Mouse (Mus musculus) thymus, postnatal 0 days (tissue): Measurements from ENCODE around the gene Rab31. TPM values are rescaled to one million over a fixed set of nuclear protein-coding genes. Genes with fewer than 3 reads are reported as not detected.

Source experiments
- DNase-seq: peaks from one replicate; pipeline ENCODE4 v3.0.0-alpha.2; 2015; ENCODE audit warnings: low spot score
- polyA plus RNA-seq: library from polyadenylated mRNA; unstranded; fragments of >200 nt; fragmentation: Nextera tagmentation; extraction: Ambion mirVana; gene quantifications from 2 replicates; pipeline ENCODE4 v1.2.1, GENCODE M21; 2015

Gene Rab31
- polyA plus RNA-seq, 1 experiment from 2014 or later, result 5.7 TPM

GRCm38 (mm10) chr17:65741565-65741964 lies 31.0 kb downstream of the Rab31 start:
- DNase-seq, result no peak

DNA sequence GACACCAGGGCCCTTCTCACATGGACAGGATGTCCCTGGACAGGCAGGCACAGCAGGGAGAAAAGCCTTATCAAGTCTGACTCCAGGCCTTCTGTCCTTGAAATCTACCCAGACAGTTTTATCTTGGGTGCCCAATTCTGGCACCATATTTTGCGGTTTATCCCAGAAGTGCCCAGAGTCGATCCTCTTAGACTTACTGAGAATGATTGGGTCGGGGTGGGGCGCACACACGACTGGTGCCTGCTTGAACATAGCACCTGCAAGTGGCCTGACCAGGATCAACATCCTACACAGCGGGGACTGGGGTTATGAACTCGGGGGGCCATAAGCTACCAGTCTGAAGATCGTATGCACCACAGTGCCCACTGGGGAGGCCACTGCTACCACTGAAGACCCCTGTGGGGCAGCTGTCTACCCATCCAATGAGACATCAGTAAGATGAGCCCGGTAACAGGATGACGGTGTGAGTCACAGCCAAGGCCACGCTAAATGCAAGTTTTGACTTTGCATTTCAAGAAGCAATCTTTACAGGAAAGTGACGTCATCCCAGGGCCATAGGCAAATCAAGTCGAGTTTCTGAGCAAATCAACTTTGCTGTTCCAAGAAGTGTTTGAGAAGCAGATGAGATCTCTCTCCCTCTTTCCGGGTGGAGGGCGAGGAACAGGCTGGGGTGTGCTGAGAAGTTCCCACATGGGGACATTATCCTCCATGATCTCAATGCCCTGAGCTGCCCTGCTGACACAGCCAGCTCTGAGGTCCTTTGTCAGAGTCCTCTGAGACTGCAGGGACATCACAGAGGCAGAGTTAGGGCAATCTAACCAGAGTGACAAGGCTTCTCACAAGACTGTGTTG lies 32.5 kb downstream of the Rab31 start:
- no peak for DNase-seq

GRCm38 (mm10) chr17:65737622-65738021 lies 34.9 kb downstream of the Rab31 start:
- DNase-seq, result no peak

DNA sequence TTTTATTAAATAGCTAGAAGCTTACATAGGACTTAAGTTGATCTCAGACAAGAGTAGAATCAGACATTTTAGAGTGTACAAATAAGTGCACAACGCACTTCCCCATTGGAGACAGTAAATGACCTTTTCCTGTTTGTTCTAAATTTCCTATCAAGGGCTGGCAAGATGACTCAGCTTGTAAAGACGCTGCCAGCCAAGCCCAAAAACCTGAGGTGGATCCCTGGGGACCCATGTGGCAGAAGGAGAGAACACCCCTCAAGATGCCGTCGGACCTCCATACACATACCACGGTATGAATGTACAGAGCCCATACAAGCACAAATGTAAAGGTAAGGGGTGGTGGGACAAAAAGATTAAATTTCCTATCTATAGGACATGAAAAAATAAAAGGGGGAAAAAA lies 35.4 kb downstream of the Rab31 start:
- no peak for DNase-seq

DNA sequence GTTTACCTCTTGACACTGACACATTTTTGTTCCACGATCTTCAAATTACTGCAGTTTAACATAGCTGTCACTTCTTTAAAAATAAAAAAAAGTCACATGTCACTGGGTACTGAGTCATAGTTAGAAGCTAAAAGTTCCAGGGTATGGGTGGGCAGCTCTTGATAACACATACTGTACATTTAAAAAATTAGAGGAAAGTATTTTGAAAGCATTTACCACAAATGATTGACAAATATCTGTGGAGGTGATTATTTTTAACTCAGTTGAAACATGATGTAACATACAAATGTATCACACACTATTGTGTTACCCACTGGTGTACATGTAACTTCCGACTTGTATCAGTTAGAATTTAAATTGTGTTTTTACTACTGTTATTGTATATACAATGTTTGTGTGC lies 37.5 kb downstream of the Rab31 start:
- DNase-seq, result no peak

- no peak for DNase-seq
Observed at GRCm38 (mm10) chr17:65732666-65733065, 39.9 kb downstream of the Rab31 start.

DNA sequence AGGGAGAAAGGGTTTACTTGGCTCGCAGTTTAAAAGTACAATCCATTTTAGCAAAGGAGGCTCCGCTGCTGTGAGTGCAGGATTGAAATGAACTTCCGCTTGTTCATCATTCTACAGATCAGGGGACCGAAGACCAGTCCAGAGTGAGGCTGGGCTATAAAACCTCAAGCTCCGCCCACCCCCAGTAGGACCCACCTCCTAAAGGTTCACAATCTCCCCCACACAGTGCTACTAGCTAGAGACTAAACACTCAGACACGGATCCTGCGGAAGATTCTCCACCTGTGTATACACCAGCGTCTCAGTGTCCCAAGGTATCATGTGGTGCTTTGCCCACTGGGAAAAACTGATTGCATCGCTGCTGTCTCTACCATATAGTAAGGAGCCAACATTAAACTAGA lies 40.8 kb downstream of the Rab31 start:
- DNase-seq, result no peak

GRCm38 (mm10) chr17:65729945-65730741 lies 42.4 kb downstream of the Rab31 start:
- DNase-seq, result no peak

DNA sequence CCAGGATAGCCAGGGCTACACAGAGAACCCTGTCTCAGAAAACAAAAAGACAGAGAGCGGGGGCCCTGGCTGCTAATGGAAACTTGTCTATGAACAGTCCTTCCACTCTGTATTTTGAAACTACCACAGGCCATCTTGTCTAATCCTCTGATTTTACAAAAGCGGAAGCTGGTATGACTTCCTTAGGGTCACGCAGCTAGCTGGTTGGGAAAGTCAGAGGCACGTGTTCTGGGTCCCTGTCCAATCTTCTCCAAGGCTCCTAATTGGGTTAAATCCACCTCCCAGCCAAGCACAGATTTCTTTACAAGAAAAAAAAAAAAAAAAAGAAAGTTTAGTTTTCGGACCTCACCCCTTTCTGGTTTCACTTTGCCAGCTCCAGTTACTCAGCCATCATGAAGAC lies 45.8 kb downstream of the Rab31 start:
- DNase-seq, result no peak

DNA sequence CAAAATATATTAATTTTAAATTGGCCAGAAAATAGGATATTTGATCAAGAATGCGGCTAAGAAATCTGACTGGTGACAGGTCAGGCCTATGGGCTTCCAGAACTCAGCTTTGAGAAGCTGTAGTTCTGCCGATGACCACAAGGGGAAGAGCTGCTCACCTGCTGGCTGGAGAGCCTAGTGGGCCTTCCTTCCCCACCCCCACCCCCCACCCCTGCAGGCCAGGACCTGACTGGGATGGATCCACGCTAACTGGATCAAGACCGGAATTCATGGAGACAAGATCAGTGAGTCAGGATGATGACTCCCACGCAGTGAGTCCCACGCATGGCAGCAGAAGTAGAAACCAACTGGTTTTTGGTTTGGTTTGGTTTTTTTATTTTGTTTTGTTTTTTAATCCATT lies 46.3 kb downstream of the Rab31 start:
- peak; percentile 46 for DNase-seq

DNA sequence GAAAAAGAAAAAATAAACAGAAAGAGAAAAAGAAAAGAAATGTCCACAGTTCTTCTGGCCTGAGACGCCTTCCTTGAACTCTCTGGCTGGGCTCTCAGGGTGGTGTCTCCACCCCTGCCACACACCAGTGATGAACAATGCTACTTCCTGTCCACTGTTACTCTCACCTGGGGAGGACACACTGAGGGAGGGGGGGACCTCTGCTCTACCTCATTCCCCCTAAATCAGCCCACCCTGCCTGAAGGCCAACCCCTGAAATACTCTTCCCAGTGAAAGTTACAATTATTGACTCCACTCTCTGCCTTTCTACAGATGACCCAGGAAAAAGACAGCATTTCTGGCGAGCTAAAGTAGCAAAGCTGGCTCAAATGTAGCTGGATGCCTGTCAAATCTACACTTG lies 46.7 kb downstream of the Rab31 start:
- no peak for DNase-seq

DNA sequence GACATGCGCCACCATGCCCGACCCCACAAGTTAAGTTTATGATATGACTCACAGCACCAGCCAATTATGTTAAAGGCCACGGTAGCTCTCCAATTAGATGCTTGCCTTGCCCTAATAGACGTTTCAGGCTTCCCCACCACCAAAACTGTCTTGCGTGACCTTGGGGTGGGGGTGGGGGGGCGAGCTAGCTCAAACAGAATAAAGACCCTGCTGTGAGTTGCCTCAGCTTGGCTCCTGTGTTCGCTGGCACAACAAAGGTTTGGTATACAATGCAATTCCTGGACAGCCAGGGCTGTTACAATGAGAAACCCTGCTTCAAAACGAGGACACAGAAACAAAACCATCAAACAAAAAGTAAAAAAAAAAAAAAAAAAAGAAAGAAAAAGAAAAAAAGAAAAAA lies 47.2 kb downstream of the Rab31 start:
- no peak for DNase-seq

- DNase-seq, result peak; percentile 67
Observed at GRCm38 (mm10) chr17:65724254-65724653, 48.3 kb downstream of the Rab31 start.

DNA sequence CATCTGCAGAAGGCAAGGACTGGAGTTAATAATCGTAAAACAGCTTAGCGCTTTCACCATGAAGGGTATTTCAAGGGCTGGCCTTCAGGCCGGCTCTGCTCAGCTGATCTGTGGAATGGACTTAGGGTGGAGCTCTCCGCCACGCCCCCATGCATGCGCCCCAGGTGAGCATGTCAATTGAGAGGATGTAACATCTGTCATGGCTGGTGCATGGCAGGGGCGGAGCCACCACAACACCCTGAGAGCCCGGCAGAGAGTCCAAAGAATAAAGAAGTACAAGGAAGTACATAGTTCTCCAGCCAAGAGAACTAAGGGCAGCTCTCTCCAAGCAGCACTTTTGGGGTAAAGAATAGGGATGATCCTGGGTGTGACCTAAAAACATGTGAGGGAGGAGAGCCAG lies 48.9 kb downstream of the Rab31 start:
- DNase-seq, result no peak

GRCm38 (mm10) chr17:65721330-65721729 lies 51.2 kb downstream of the Rab31 start:
- DNase-seq, result no peak

DNA sequence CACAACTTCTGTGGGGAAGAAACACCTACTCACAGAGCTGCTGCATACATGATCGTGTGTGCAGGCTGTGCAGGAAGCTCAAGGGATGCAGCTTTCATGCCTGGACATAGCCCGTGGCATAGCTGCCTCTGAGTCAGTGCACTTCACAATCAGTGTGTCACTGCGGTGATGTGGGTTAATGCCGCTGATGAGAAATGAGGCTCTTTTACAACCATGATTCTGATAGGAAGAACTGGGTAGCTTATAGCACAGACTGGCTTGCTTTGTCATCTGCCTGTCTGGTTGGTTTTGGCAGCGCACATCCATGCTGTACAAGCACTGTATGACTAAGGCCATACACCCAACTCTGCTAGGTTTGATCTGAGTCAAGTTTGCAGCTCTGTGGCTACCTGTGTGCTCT lies 52.7 kb downstream of the Rab31 start:
- no peak for DNase-seq

DNA sequence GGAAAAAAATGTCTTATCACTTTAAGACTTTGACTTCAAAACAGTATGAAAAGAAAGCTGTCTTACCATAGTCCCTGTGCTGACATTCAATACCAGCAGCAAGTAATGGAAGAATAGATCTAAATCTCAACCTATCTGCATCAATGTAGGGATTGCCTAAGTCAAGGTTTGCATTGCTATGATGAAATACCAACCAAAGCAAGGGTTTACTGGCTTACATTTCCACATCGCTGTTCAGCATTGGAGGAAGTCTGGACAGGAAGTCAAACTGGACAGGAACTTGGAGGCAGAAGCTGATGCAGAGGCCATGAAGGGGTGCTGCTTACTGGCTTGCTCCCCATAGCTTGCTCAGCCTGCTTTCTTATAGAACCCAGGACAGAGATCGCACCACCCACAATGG lies 54.0 kb downstream of the Rab31 start:
- no peak for DNase-seq

- no peak for DNase-seq
Observed at GRCm38 (mm10) chr17:65717658-65718199, 54.8 kb downstream of the Rab31 start.

GRCm38 (mm10) chr17:65714060-65714459 lies 58.5 kb downstream of the Rab31 start:
- DNase-seq, result no peak

DNA sequence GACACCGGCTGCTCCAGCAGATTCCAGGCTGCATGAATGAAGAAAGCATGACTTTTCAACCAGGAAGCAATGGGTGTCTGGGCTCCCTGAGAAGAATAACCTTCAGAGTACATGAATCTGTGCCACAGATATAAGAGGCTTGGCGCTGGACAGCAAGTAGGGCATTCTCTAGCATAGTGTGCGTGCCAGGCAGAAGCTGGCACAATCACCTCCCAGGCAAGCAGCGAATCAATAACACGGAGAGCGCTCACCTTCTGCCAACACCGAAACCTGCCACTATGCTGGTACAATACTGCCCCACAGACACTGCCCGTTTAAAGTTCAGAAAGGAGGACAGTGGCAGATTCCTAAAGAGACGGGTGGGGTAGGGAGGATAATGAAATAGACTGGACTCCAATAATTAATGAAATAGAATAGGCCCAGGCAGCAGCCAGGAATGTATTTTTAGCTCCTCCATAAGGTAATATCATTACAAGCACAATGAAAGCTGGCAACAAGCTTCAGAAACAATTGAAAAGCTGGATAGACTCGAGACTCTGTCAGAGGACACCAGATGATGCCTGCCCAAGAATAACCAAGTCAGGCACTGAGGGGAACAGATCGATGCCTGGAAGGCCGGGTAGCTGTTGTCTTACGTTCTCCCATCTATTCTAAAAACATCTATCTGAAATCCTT lies 59.6 kb downstream of the Rab31 start:
- DNase-seq, result no peak

GRCm38 (mm10) chr17:65711779-65712178 lies 60.8 kb downstream of the Rab31 start:
- DNase-seq, result no peak

DNA sequence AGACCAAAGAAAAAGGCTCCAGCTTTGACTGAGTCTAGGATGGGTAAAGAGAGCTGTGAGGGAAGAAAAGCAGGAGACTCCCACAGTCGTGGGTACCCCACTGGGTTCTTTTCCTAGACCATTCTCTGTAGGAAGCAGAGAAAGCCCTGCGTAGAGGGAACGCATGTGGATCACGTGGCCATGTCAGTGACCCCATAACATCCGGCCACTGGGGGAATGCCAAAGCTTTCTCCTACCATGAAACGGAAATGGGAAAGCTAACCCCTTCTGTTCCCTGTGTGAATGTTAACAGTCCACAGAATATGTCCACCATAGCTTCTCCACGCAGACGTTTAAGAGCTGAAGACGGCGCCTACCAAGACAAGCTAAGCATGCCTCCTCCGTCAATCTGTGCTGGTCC lies 62.0 kb downstream of the Rab31 start:
- no peak for DNase-seq
